ENCODE assay signal across 21 mouse cellular contexts in genomic region chr11:69576307-69576706, GRCm38 (mm10). TPM values are rescaled to one million over a fixed set of nuclear protein-coding genes. Genes with fewer than 3 reads are reported as not detected.
A peak's percentile ranks its signal among the peaks of the same experiment; 100 is the strongest.
DNase-seq lines count a peak whose midpoint lies in the region; ATAC-seq lines count a peak whose summit lies in the region.
"Had no signal": no experiment of that assay in that cellular context is flagged by ENCODE, and none has a peak within 500 bp of the region (broad histone marks: within the 10 kb centered on the region; RNA-seq: fewer than 3 reads in every experiment).

No protein-coding gene starts in this region.

- ATAC-seq in forebrain, embryonic 12.5 days (ENCODE audit: low FRiP score) = no peak
- ATAC-seq in forebrain, embryonic 11.5 days (replicated peaks; ENCODE audit: low FRiP score) = no peak
- no peak for ATAC-seq in midbrain, embryonic 13.5 days
- no peak for ATAC-seq in midbrain, embryonic 16.5 days
- ATAC-seq in liver, embryonic 12.5 days = no peak
- ATAC-seq: hindbrain, embryonic 16.5 days; intestine, embryonic 16.5 days had no signal

- H3K27me3 ChIP-seq in forebrain, embryonic 12.5 days = no peaks in the 10 kb centered on the region
- no peaks in the 10 kb centered on the region for H3K27me3 ChIP-seq in forebrain, embryonic 11.5 days (ENCODE audit: control insufficient read depth, insufficient read depth, low read length)
- H3K27me3 ChIP-seq in midbrain, embryonic 13.5 days = no peaks in the 10 kb centered on the region
- no peaks in the 10 kb centered on the region for H3K27me3 ChIP-seq in midbrain, embryonic 16.5 days (ENCODE audit: control insufficient read depth, insufficient read depth, low read depth, low read length)
- no peaks in the 10 kb centered on the region for H3K27me3 ChIP-seq in liver, embryonic 12.5 days (replicated peaks)
- H3K27me3 ChIP-seq: neural tube, embryonic 15.5 days had no signal

- peak overlapping the region; percentile 6; the same call in 1 of the 2 replicates for H3K4me2 ChIP-seq in forebrain, embryonic 12.5 days
- no peak overlapping the region for H3K4me2 ChIP-seq in forebrain, embryonic 11.5 days (ENCODE audit: low read depth, low read length, severe bottlenecking)
- peak overlapping the region; percentile 92; the same call in 1 of the 2 replicates for H3K4me2 ChIP-seq in midbrain, embryonic 13.5 days (replicated peaks)
- H3K4me2 ChIP-seq in midbrain, embryonic 16.5 days (ENCODE audit: low read length) = no peak overlapping the region
- peak overlapping the region; percentile 96 for H3K4me2 ChIP-seq in liver, embryonic 12.5 days

- no peak overlapping the region for H3K27ac ChIP-seq in forebrain, embryonic 12.5 days
- no peak overlapping the region for H3K27ac ChIP-seq in forebrain, embryonic 11.5 days (ENCODE audit: low read depth, low read length)
- no peak overlapping the region for H3K27ac ChIP-seq in midbrain, embryonic 13.5 days
- H3K27ac ChIP-seq in midbrain, embryonic 16.5 days (ENCODE audit: low read length) = no peak overlapping the region
- peak overlapping the region; percentile 95 for H3K27ac ChIP-seq in liver, embryonic 12.5 days
- H3K27ac ChIP-seq: gastrocnemius, adult 2 months; neural tube, embryonic 15.5 days had no signal

- intact Hi-C loops in left cerebral cortex, postnatal 14 days (cut with DNase I) = loop anchor here (5.0 kb wide), 1 partner anchor 44 kb away; no protein-coding TSS in a partner anchor

- WGBS in forebrain, embryonic 12.5 days = 77% methylated on average over 5 of the region's 5 CpGs
- 81% methylated on average over 5 of the region's 5 CpGs for WGBS in forebrain, embryonic 11.5 days
- WGBS in midbrain, embryonic 13.5 days = 76% methylated on average over 5 of the region's 5 CpGs
- WGBS in midbrain, embryonic 16.5 days = 77% methylated on average over 5 of the region's 5 CpGs
- 24% methylated on average over 5 of the region's 5 CpGs for whole genome bisulfite sequencing in liver, embryonic 12.5 days (ENCODE audit: insufficient replicate concordance)

- no peaks in the 10 kb centered on the region for H3K9me3 ChIP-seq in forebrain, embryonic 12.5 days
- no peaks in the 10 kb centered on the region for H3K9me3 ChIP-seq in forebrain, embryonic 11.5 days (ENCODE audit: control insufficient read depth, low read length)
- H3K9me3 ChIP-seq in midbrain, embryonic 13.5 days = no peaks in the 10 kb centered on the region
- no peaks in the 10 kb centered on the region for H3K9me3 ChIP-seq in midbrain, embryonic 16.5 days (replicated peaks; ENCODE audit: control insufficient read depth, low read length, poor library complexity, severe bottlenecking)
- no peaks in the 10 kb centered on the region for H3K9me3 ChIP-seq in liver, embryonic 12.5 days (replicated peaks)
- H3K9me3 ChIP-seq: neural tube, embryonic 15.5 days had no signal

- DNase-seq in forebrain, embryonic 11.5 days (ENCODE audit: low spot score) = no peak
- no peak for DNase-seq in left cerebral cortex, postnatal 14 days (ENCODE audit: low spot score in 2 of 2)
- no peak for DNase-seq in layer of hippocampus, postnatal 36 days
- DNase-seq: cerebellum, adult 8-10 months; gastrocnemius, adult 2 months; heart, postnatal 36 days; kidney, postnatal 36 days; layer of hippocampus, adult 9-11 months; lung, adult 2 months; lung, postnatal 4 days; right cerebral cortex, postnatal 14 days; spleen, adult 18-20 months; thymus, postnatal 4 days had no signal

- peaks cover 41% of the 10 kb centered on the region for H3K4me1 ChIP-seq in forebrain, embryonic 12.5 days
- peaks cover 16% of the 10 kb centered on the region for H3K4me1 ChIP-seq in forebrain, embryonic 11.5 days (replicated peaks; ENCODE audit: control insufficient read depth, insufficient read depth, low read length)
- H3K4me1 ChIP-seq in midbrain, embryonic 13.5 days (replicated peaks) = peaks cover 41% of the 10 kb centered on the region
- peaks cover 25% of the 10 kb centered on the region for H3K4me1 ChIP-seq in midbrain, embryonic 16.5 days (ENCODE audit: control insufficient read depth, insufficient read depth, low read length)
- peaks cover 65% of the 10 kb centered on the region for H3K4me1 ChIP-seq in liver, embryonic 12.5 days

- H3K36me3 ChIP-seq in forebrain, embryonic 12.5 days (replicated peaks) = peaks cover 37% of the 10 kb centered on the region
- H3K36me3 ChIP-seq in forebrain, embryonic 11.5 days (ENCODE audit: control insufficient read depth, insufficient read depth, low read length) = peaks cover 3% of the 10 kb centered on the region; the same call in 1 of the 2 replicates
- H3K36me3 ChIP-seq in midbrain, embryonic 13.5 days = peaks cover 34% of the 10 kb centered on the region
- H3K36me3 ChIP-seq in midbrain, embryonic 16.5 days (ENCODE audit: control insufficient read depth, insufficient read depth, low read length) = no peaks in the 10 kb centered on the region
- H3K36me3 ChIP-seq in liver, embryonic 12.5 days = peaks cover 57% of the 10 kb centered on the region

- no peak overlapping the region for H3K9ac ChIP-seq in forebrain, embryonic 12.5 days
- H3K9ac ChIP-seq in forebrain, embryonic 11.5 days (ENCODE audit: low read length) = no peak overlapping the region
- H3K9ac ChIP-seq in midbrain, embryonic 13.5 days (replicated peaks) = 0 out of 2 replicates have a peak overlapping the region, but pooled peaks have one; percentile 11
- H3K9ac ChIP-seq in midbrain, embryonic 16.5 days (ENCODE audit: low read depth, low read length) = no peak overlapping the region
- H3K9ac ChIP-seq in liver, embryonic 12.5 days = peak overlapping the region; percentile 89
- H3K9ac ChIP-seq: neural tube, embryonic 15.5 days had no signal

- no peak overlapping the region for H3K4me3 ChIP-seq in forebrain, embryonic 12.5 days (replicated peaks)
- no peak overlapping the region for H3K4me3 ChIP-seq in forebrain, embryonic 11.5 days (ENCODE audit: low read depth, low read length)
- H3K4me3 ChIP-seq in midbrain, embryonic 13.5 days (replicated peaks) = no peak overlapping the region
- no peak overlapping the region for H3K4me3 ChIP-seq in midbrain, embryonic 16.5 days (ENCODE audit: low read depth, low read length)
- H3K4me3 ChIP-seq in liver, embryonic 12.5 days = peak overlapping the region; percentile 86
- H3K4me3 ChIP-seq: gastrocnemius, adult 2 months had no signal

RNA-seq across cellular contexts. Expression of gene Wrap53, which starts 3.7 kb away (rescaled TPM):
- polyA plus RNA-seq in forebrain, embryonic 12.5 days (2016; fragmentation: Nextera tagmentation; extraction: Ambion mirVana) = 33.0 and 36.0 TPM in 2 replicates
- 39.3 and 44.1 TPM in 2 replicates for polyA plus RNA-seq in forebrain, embryonic 11.5 days (2014; fragmentation: Nextera tagmentation; extraction: Ambion mirVana)
- 24.5 and 26.9 TPM in 2 replicates for polyA plus RNA-seq in midbrain, embryonic 13.5 days (2015; fragmentation: Nextera tagmentation; extraction: Ambion mirVana)
- 19.2 and 20.9 TPM in 2 replicates for polyA plus RNA-seq in midbrain, embryonic 16.5 days (2015; fragmentation: Nextera tagmentation; extraction: Ambion mirVana)
- polyA plus RNA-seq in liver, embryonic 12.5 days (2016; fragmentation: Nextera tagmentation; extraction: Ambion mirVana) = 24.3 and 27.1 TPM in 2 replicates
- total RNA-seq in left cerebral cortex, postnatal 14 days (2021) = 1 to 10 TPM; 6.9 to 8.3 TPM
- total RNA-seq in layer of hippocampus, postnatal 36 days (2021) = 10 to 100 TPM; 11.8 to 14.3 TPM

RNA-seq across cellular contexts. Expression of gene Trp53, which starts 3.9 kb away (rescaled TPM):
- polyA plus RNA-seq in forebrain, embryonic 12.5 days (2016; fragmentation: Nextera tagmentation; extraction: Ambion mirVana) = 120 and 124 TPM in 2 replicates
- polyA plus RNA-seq in forebrain, embryonic 11.5 days (2014; fragmentation: Nextera tagmentation; extraction: Ambion mirVana) = 168 and 175 TPM in 2 replicates
- polyA plus RNA-seq in midbrain, embryonic 13.5 days (2015; fragmentation: Nextera tagmentation; extraction: Ambion mirVana) = 84.2 and 93.4 TPM in 2 replicates
- 48.9 and 57.3 TPM in 2 replicates for polyA plus RNA-seq in midbrain, embryonic 16.5 days (2015; fragmentation: Nextera tagmentation; extraction: Ambion mirVana)
- 110 TPM in 2 replicates for polyA plus RNA-seq in liver, embryonic 12.5 days (2016; fragmentation: Nextera tagmentation; extraction: Ambion mirVana)
- 10 to 100 TPM; 21.2 to 21.9 TPM for total RNA-seq in left cerebral cortex, postnatal 14 days (2021)
- total RNA-seq in layer of hippocampus, postnatal 36 days (2021) = 10 to 100 TPM; 25.4 to 27.4 TPM

RNA-seq across cellular contexts. Expression of gene Efnb3, which starts 16.3 kb away (rescaled TPM):
- polyA plus RNA-seq in forebrain, embryonic 12.5 days (2016; fragmentation: Nextera tagmentation; extraction: Ambion mirVana) = 63.7 and 72.7 TPM in 2 replicates
- polyA plus RNA-seq in forebrain, embryonic 11.5 days (2014; fragmentation: Nextera tagmentation; extraction: Ambion mirVana) = 13.1 and 14.9 TPM in 2 replicates
- polyA plus RNA-seq in midbrain, embryonic 13.5 days (2015; fragmentation: Nextera tagmentation; extraction: Ambion mirVana) = 95.0 and 130 TPM in 2 replicates
- 165 and 178 TPM in 2 replicates for polyA plus RNA-seq in midbrain, embryonic 16.5 days (2015; fragmentation: Nextera tagmentation; extraction: Ambion mirVana)
- polyA plus RNA-seq in liver, embryonic 12.5 days (2016; fragmentation: Nextera tagmentation; extraction: Ambion mirVana) = 1.7 and 2.3 TPM in 2 replicates
- 100 to 1,000 TPM in 1 of 2 experiments, 10 to 100 TPM in 1; 71.8 to 100 TPM for total RNA-seq in left cerebral cortex, postnatal 14 days (2021)
- total RNA-seq in layer of hippocampus, postnatal 36 days (2021) = 100 to 1,000 TPM; 120 to 121 TPM

RNA-seq across cellular contexts. Expression of gene Dnah2, which starts 27.4 kb away (rescaled TPM):
- 1.7 and 2.1 TPM in 2 replicates for polyA plus RNA-seq in forebrain, embryonic 12.5 days (2016; fragmentation: Nextera tagmentation; extraction: Ambion mirVana)
- 2.1 and 2.6 TPM in 2 replicates for polyA plus RNA-seq in forebrain, embryonic 11.5 days (2014; fragmentation: Nextera tagmentation; extraction: Ambion mirVana)
- polyA plus RNA-seq in midbrain, embryonic 13.5 days (2015; fragmentation: Nextera tagmentation; extraction: Ambion mirVana) = 2.2 and 2.7 TPM in 2 replicates
- 4.4 and 5.1 TPM in 2 replicates for polyA plus RNA-seq in midbrain, embryonic 16.5 days (2015; fragmentation: Nextera tagmentation; extraction: Ambion mirVana)
- 0.06 and 0.17 TPM in 2 replicates for polyA plus RNA-seq in liver, embryonic 12.5 days (2016; fragmentation: Nextera tagmentation; extraction: Ambion mirVana)
- total RNA-seq in left cerebral cortex, postnatal 14 days (2021) = 1 to 10 TPM; 3.5 to 3.6 TPM
- 1 to 10 TPM; 5.4 to 5.9 TPM for total RNA-seq in layer of hippocampus, postnatal 36 days (2021)
- total RNA-seq: common myeloid progenitor, adult 5-6 weeks had no signal

RNA-seq across cellular contexts. Expression of gene Atp1b2, which starts 29.4 kb away (rescaled TPM):
- polyA plus RNA-seq in forebrain, embryonic 12.5 days (2016; fragmentation: Nextera tagmentation; extraction: Ambion mirVana) = 11.9 and 12.6 TPM in 2 replicates
- polyA plus RNA-seq in forebrain, embryonic 11.5 days (2014; fragmentation: Nextera tagmentation; extraction: Ambion mirVana) = 9.3 and 12.6 TPM in 2 replicates
- 23.2 and 24.3 TPM in 2 replicates for polyA plus RNA-seq in midbrain, embryonic 13.5 days (2015; fragmentation: Nextera tagmentation; extraction: Ambion mirVana)
- 65.8 and 95.2 TPM in 2 replicates for polyA plus RNA-seq in midbrain, embryonic 16.5 days (2015; fragmentation: Nextera tagmentation; extraction: Ambion mirVana)
- 38.3 and 39.8 TPM in 2 replicates for polyA plus RNA-seq in liver, embryonic 12.5 days (2016; fragmentation: Nextera tagmentation; extraction: Ambion mirVana)
- total RNA-seq in left cerebral cortex, postnatal 14 days (2021) = 100 to 1,000 TPM; 451 to 452 TPM
- 100 to 1,000 TPM; 400 to 418 TPM for total RNA-seq in layer of hippocampus, postnatal 36 days (2021)

Comparison
In these comparisons a context has a peak if more than half of its experiments do, and no peak if none do; other contexts are left out.
1. H3K4me2 ChIP-seq: peak in forebrain, embryonic 12.5 days (single experiment), midbrain, embryonic 13.5 days (single experiment) and liver, embryonic 12.5 days (single experiment); none in forebrain, embryonic 11.5 days (single experiment) and midbrain, embryonic 16.5 days (single experiment).
2. H3K9ac ChIP-seq: peak in midbrain, embryonic 13.5 days (single experiment) and liver, embryonic 12.5 days (single experiment); none in forebrain, embryonic 12.5 days (single experiment), forebrain, embryonic 11.5 days (single experiment) and midbrain, embryonic 16.5 days (single experiment).